In the genomic region with DNA sequence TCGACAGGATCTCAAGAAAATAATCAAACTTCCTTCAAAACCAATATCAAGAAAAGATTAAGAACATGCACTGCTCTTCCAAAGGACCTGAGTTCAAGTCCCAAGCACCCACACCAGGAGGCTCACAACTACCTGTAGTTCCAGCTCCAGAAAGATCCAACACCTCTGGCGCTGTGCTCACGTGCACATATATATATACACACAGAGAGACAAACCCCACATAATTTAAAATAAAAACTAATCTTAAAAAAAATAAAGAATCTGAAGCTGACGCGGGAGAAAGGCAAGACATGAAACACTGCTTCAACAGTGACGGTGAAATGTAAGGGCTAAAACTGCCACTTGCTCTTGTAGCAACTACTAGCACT, we compare ENCODE assay signal across 8 mouse cellular contexts. TPM values are rescaled to one million over a fixed set of nuclear protein-coding genes. Genes with fewer than 3 reads are reported as not detected.
DNase-seq lines count a peak whose midpoint lies in the region; ATAC-seq and TF ChIP-seq lines count a peak whose summit lies in the region.

No protein-coding gene starts in this region.

- peak; percentile 21; the same call in 1 of the 2 replicates for ATAC-seq in neural tube, embryonic 11.5 days (ENCODE audit: insufficient read depth, low FRiP score, low TSS enrichment)
- ATAC-seq in intestine, postnatal 0 days: 0 out of 2 replicates have a peak, but pooled peaks have one; percentile 1
- ATAC-seq in neural tube, embryonic 15.5 days (ENCODE audit: low FRiP score): peak; percentile 1; the same call in 1 of the 2 replicates

- H3K9me3 ChIP-seq in neural tube, embryonic 11.5 days (ENCODE audit: control insufficient read depth, low read length): no peaks in the 10 kb centered on the region
- no peaks in the 10 kb centered on the region for H3K9me3 ChIP-seq in intestine, postnatal 0 days (ENCODE audit: control insufficient read depth)
- no peaks in the 10 kb centered on the region for H3K9me3 ChIP-seq in neural tube, embryonic 15.5 days (replicated peaks)

- peak overlapping the region; percentile 73 for H3K4me3 ChIP-seq in cerebellum, adult 2 months (replicated peaks; ENCODE audit: insufficient read depth, low read depth, low read length)
- peak overlapping the region; percentile 52 for H3K4me3 ChIP-seq in neural tube, embryonic 11.5 days (ENCODE audit: low read depth, low read length)
- H3K4me3 ChIP-seq in intestine, postnatal 0 days (ENCODE audit: low read depth, low read length): peak overlapping the region; percentile 63
- H3K4me3 ChIP-seq in neural tube, embryonic 15.5 days (replicated peaks): peak overlapping the region; percentile 75

- H3K36me3 ChIP-seq in neural tube, embryonic 11.5 days (ENCODE audit: control insufficient read depth, insufficient read depth, low read length): no peaks in the 10 kb centered on the region
- peaks cover 16% of the 10 kb centered on the region for H3K36me3 ChIP-seq in intestine, postnatal 0 days (ENCODE audit: control insufficient read depth, insufficient read depth)
- peaks cover 11% of the 10 kb centered on the region; the same call in 1 of the 2 replicates for H3K36me3 ChIP-seq in neural tube, embryonic 15.5 days

- H3K9ac ChIP-seq in neural tube, embryonic 11.5 days (ENCODE audit: low read length): peak overlapping the region; percentile 70
- H3K9ac ChIP-seq in intestine, postnatal 0 days (ENCODE audit: low read depth, low read length): peak overlapping the region; percentile 66
- H3K9ac ChIP-seq in neural tube, embryonic 15.5 days (replicated peaks): peak overlapping the region; percentile 72

- no peaks in the 10 kb centered on the region for H3K27me3 ChIP-seq in cerebellum, adult 2 months (ENCODE audit: control insufficient read depth, insufficient read depth, low read length)
- H3K27me3 ChIP-seq in neural tube, embryonic 11.5 days (ENCODE audit: control insufficient read depth, insufficient read depth, low read length): no peaks in the 10 kb centered on the region
- H3K27me3 ChIP-seq in intestine, postnatal 0 days (replicated peaks; ENCODE audit: control insufficient read depth, insufficient read depth, low read length): no peaks in the 10 kb centered on the region
- no peaks in the 10 kb centered on the region; the same call in 1 of the 2 replicates for H3K27me3 ChIP-seq in neural tube, embryonic 15.5 days (replicated peaks)

- H3K4me1 ChIP-seq in cerebellum, adult 2 months (ENCODE audit: control insufficient read depth, insufficient read depth, low read length): no peaks in the 10 kb centered on the region
- peaks cover 5% of the 10 kb centered on the region; the same call in 1 of the 2 replicates for H3K4me1 ChIP-seq in neural tube, embryonic 11.5 days (ENCODE audit: control insufficient read depth, insufficient read depth, low read length)
- 0 out of 2 replicates have a peak, but pooled peaks cover 3% of the 10 kb centered on the region for H3K4me1 ChIP-seq in intestine, postnatal 0 days (replicated peaks; ENCODE audit: control insufficient read depth, insufficient read depth, low read length)
- peaks cover 19% of the 10 kb centered on the region for H3K4me1 ChIP-seq in neural tube, embryonic 15.5 days

- WGBS in cerebellum, adult 2 months: 9% methylated on average over 6 of the region's 6 CpGs
- WGBS in neural tube, embryonic 11.5 days: 15% methylated on average over 6 of the region's 6 CpGs
- 7% methylated on average over 6 of the region's 6 CpGs for WGBS in intestine, postnatal 0 days
- 14% methylated on average over 6 of the region's 6 CpGs for WGBS in neural tube, embryonic 15.5 days

- no peak overlapping the region for H3K27ac ChIP-seq in cerebellum, adult 2 months (ENCODE audit: insufficient read depth, low read length)
- no peak overlapping the region for H3K27ac ChIP-seq in neural tube, embryonic 11.5 days (ENCODE audit: low read depth, low read length)
- H3K27ac ChIP-seq in intestine, postnatal 0 days (ENCODE audit: low read depth, low read length): peak overlapping the region; percentile 85
- H3K27ac ChIP-seq in neural tube, embryonic 15.5 days (replicated peaks): peak overlapping the region; percentile 95; the same call in 1 of the 2 replicates

- no peak for DNase-seq in cerebellum, adult 2 months
- no peak for DNase-seq in cerebellum, adult 8-10 months
- peak; percentile 12 for DNase-seq in neural tube, embryonic 11.5 days (ENCODE audit: low spot score)
- DNase-seq in neural tube, embryonic 10.5 days (ENCODE audit: extremely low spot score, low spot score): no peak
- DNase-seq in layer of hippocampus, postnatal 14 days (ENCODE audit: low spot score in 2 of 2): no peak
- no peak for DNase-seq in cerebellum, adult 9-10 months

- TF ChIP-seq CTCF in cerebellum, adult 2 months (IDR thresholded peaks at IDR 0.05; ENCODE audit: borderline replicate concordance, insufficient read depth, low read depth, low read length): no peak
- no peak for TF ChIP-seq CTCF in intestine, postnatal 0 days (IDR thresholded peaks at IDR 0.05; ENCODE audit: low read depth)

- TF ChIP-seq POLR2A in cerebellum, adult 2 months (IDR thresholded peaks at IDR 0.05; ENCODE audit: borderline replicate concordance, insufficient read depth, low read length): no peak

- peak overlapping the region; percentile 59 for H3K4me2 ChIP-seq in neural tube, embryonic 11.5 days (ENCODE audit: low read depth)
- H3K4me2 ChIP-seq in intestine, postnatal 0 days (replicated peaks; ENCODE audit: low read depth): peak overlapping the region; percentile 78
- H3K4me2 ChIP-seq in neural tube, embryonic 15.5 days: peak overlapping the region; percentile 62

RNA-seq across cellular contexts. Expression of gene Mettl14, which starts 0.8 kb away (rescaled TPM):
- polyA plus RNA-seq in cerebellum, adult 2 months (2012; rRNA removed): 15.5 and 15.7 TPM in 2 replicates
- polyA plus RNA-seq in neural tube, embryonic 11.5 days (2014; fragmentation: Nextera tagmentation; extraction: Ambion mirVana): 27.8 and 29.8 TPM in 2 replicates
- 11.1 and 11.7 TPM in 2 replicates for polyA plus RNA-seq in intestine, postnatal 0 days (2015; fragmentation: Nextera tagmentation; extraction: Ambion mirVana)
- 19.9 and 23.6 TPM in 2 replicates for polyA plus RNA-seq in neural tube, embryonic 15.5 days (2015; fragmentation: Nextera tagmentation; extraction: Ambion mirVana)
- 10 to 100 TPM; 14.0 to 15.8 TPM for total RNA-seq in layer of hippocampus, postnatal 14 days (2021)

Comparison
In these comparisons a context has a peak if more than half of its experiments do, and no peak if none do; other contexts are left out.
1. H3K27ac ChIP-seq: peak in intestine, postnatal 0 days (single experiment) and neural tube, embryonic 15.5 days (single experiment); none in cerebellum, adult 2 months (single experiment) and neural tube, embryonic 11.5 days (single experiment).
2. Peak in every context shown above with its lines, with median percentiles within 50 percentile points of each other: H3K4me3 ChIP-seq, ATAC-seq, H3K4me2 ChIP-seq and H3K9ac ChIP-seq.